Mouse (Mus musculus) thymus, postnatal 36 days (tissue): ENCODE measurements around the gene Ksr1.

Source experiments
- DNase-seq, 2 experiments: peaks; one replicate each; pipeline ENCODE4 v3.0.0; 2022; ENCODE audit warnings: mixed read lengths in 2 of 2

Gene Ksr1

GRCm38 (mm10) chr11:79122556-79122955 lies 23.7 kb downstream of the Ksr1 start:
- DNase-seq: no peak

DNA sequence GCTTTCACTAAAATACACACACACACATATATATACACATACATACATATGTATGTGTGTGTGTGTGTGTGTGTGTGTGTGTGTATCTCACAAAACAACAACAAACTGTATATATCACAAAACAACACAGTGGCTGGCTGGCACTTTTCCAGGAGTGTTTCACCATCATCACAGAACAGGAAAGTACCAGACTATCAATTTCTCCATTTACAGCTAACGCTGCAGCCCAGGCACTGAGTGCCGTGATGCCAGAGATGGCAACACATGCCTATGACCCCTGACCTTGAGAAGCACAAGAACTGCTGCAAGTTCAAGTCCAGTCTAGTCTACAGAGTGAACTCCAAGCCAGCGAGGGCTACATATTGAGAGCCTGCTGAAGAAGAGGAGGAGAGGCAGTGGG lies 26.1 kb downstream of the Ksr1 start:
- DNase-seq: no peak

DNA sequence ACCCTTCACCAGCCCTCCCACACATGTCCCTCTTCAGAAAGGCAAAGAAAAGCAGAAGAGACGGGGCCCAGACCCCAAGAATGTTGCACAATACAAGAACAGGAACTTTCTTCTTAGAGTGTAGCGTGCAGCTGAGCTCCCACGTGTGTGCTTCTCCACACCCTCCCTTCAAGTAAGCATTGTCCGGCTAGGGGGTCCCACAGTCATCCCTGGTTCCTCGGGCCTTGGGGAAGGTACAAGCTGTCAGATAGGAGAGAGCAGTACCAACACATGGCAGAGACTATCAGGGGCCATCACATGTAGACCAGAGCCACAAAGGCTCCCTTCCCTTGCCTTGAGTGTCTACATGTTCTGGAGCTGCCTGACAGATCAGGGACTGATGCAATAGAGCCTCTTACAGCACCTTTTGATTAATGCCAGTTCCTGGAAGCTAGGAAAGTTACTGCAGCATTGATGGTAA lies 27.3 kb downstream of the Ksr1 start:
- no peak for DNase-seq

GRCm38 (mm10) chr11:79116665-79117064 lies 29.5 kb downstream of the Ksr1 start:
- no peak for DNase-seq

DNA sequence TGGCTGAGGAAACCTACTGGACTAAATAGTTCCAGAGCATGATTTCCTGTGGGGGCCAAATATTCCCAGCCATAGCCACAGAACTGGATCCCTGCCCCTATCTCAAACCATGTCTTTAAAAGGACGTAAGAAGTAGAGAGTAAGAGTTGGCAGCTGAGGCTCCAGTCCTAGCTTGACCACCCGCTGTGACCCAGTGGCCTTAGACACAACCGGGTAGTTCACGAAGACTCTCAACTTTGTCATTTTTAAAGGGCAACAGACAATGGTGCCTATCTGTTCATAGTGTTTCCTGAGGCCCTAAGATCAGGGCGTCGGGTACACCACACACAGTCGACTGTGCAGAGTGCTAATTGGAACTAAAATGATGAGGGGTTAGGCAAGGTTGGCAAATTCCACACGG lies 30.5 kb downstream of the Ksr1 start:
- no peak for DNase-seq

DNA sequence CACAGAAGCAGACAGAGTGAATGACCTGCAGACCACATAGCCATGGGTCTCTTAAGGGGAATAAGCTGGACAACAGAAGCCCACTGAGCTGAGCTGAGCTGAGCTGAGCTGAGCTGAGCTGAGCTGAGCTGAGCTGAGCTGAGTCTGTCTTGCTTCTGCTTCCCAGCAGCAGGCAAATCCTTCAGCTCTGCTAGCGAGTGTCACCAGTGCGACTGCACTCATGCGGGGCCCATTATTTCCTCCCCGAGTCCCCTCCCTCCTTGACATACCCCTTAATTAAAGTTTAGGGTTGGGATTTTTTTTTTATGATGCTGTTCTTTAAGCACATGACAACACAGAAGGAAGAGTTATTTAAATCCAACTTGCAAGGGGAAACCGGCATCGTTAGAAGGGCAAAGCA lies 32.1 kb downstream of the Ksr1 start:
- no peak for DNase-seq

DNA sequence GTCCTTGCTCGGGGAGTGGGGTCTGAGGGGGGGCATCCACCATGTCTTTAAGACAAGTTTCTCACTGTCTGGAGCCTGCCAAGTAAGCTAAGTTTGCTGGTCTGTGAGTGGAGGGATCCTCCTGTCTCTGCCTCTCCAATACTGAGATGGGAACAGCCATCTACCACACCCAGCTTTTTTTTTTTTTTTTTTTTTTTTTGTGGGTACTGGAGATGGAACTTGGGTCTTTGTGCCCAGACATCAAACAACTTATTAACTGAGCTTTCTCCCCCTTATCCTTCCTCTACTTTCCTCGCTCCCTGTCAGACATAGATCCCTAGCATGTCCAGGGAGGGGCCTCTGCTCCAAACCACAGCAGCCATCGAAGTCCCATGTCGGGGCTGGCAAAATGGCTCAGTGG lies 32.8 kb downstream of the Ksr1 start:
- DNase-seq: no peak

GRCm38 (mm10) chr11:79112559-79113302 lies 33.5 kb downstream of the Ksr1 start:
- no peak for DNase-seq

DNA sequence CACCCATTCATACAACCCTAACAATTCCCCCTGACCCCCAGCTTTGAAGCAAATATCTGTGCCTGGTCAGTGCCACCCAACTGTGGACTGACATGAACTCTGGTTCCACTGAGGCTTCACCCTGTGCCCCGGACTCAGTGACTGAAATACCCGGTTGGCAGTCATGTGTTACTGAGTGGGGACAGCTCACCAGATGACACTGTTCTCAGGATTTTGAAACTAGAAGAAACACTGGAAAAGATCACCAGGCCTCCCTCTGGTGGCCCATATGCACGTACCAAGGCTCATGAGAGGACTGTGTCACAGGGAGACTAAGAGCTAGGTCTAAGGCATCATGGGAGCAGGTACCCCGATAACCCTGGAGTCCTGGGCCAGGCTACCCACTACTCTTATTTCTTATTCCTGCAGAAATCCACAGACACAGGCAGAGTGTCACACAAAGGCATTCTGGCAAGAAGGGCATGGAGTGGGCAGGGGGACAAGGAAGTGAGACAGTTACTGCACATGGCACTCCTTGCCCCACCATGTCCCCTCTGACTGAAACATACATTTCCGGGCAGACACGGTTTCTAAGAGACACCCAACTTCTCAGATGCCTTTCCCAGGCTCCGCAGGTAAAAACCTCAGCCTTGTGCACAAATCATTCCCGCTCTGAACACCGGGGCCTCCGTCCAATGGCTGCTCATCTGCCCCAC lies 34.2 kb downstream of the Ksr1 start:
- no peak for DNase-seq

- DNase-seq: no peak
These were observed 35.8 kb downstream of the Ksr1 start for GRCm38 (mm10) chr11:79110446-79110845.

DNA sequence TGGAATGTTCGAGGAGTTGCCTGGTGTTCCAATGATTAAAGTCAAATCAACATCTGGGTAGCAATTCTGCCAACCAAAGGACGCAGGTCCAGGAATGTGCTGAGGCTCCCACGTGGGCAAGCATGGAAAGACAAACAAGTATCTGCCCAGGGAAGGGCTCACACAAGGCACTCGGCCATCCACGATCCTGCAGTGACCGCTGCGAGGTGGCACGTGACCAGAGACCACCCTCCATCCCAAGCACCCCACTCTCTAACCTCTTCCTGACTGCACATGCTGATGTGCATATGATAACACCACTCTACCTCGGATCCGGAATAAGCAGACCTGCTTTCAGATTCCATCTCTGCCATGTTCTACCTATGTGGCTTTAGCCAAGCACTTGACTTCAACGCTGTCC lies 38.3 kb downstream of the Ksr1 start:
- no peak for DNase-seq

GRCm38 (mm10) chr11:79104998-79105397 lies 41.2 kb downstream of the Ksr1 start:
- no peak for DNase-seq

DNA sequence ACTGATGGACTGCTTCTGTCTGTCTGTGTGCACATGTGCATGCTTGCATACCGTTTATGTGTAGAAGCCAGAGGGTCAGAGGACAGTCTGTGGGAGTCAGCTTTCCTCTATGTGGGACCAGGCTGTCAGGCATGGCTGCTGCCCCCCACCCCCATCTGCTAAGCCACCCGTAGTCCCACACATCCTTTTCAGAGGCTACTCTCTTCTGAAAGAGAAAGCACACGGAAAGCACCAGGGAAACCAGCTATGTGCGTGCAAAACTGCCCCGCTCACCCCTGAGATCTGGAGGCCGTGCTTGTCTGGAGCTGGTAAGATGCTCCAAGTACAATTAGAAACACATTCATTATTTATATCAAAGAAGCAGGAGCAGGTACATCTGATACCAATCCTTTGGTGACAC lies 41.7 kb downstream of the Ksr1 start:
- DNase-seq: no peak

DNA sequence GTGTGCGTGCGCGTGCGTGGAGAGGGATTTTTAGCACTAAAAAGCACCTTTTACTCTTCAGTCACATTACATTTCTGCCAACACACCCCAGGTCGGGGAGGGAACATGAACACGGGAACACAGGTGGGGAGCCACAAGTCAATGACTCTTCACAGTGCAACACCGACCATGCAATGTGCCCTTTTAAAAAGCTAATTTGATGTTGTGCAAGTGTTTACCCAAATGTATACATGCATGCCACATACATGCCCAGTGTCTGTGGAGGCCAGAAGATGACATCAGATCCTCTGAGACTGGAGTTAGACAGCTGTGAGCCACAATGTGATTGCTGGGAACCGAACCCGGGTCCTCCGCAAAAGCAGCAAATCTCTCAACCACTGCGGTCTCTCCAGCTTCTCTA lies 42.1 kb downstream of the Ksr1 start:
- no peak for DNase-seq

- no peak for DNase-seq
These were observed 42.7 kb downstream of the Ksr1 start for GRCm38 (mm10) chr11:79103461-79103869.

DNA sequence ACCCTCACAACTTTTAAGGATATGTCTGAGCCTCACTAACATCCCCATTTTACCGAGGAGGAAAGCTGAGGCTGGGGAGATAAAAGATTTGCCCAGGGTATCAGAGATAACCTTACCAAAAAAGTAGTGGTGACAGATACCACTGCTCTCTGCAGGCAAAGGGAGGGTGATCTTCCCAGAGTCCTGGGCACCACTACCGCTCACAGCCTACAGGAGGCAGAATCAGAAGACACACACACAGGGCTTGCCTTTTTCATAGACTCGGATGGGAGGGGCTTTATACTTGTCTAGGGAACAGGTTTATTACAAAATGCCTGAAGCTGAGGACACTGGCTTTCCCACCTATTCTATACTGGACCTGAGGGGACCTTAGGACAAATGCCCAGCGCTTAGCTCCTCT lies 43.9 kb downstream of the Ksr1 start:
- DNase-seq: no peak

GRCm38 (mm10) chr11:79101568-79101967 lies 44.6 kb downstream of the Ksr1 start:
- DNase-seq: no peak

GRCm38 (mm10) chr11:79099032-79099431 lies 47.2 kb downstream of the Ksr1 start:
- DNase-seq: no peak

DNA sequence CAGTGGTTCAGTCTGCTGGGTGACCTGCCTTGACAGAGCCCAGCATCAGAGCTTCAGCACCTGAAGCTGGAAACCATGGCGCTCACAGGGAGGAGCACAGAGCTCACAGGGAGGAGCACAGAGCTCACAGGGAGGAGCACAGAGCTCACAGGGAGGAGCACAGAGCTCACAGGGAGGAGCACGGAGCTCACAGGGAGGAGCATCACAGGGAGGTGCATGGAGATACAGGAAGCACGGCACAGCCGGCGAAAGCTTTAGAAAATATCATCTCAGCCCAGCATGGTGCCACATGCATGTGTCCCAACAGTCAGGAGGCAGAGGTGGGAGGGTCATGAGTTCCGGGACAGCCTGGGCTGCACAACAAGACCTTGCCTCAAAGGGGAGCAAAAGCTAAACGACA lies 48.5 kb downstream of the Ksr1 start:
- no peak for DNase-seq

- DNase-seq: no peak
These were observed 49.5 kb downstream of the Ksr1 start for GRCm38 (mm10) chr11:79096673-79097072.

- no peak for DNase-seq
These were observed 50.5 kb downstream of the Ksr1 start for GRCm38 (mm10) chr11:79095713-79096112.

DNA sequence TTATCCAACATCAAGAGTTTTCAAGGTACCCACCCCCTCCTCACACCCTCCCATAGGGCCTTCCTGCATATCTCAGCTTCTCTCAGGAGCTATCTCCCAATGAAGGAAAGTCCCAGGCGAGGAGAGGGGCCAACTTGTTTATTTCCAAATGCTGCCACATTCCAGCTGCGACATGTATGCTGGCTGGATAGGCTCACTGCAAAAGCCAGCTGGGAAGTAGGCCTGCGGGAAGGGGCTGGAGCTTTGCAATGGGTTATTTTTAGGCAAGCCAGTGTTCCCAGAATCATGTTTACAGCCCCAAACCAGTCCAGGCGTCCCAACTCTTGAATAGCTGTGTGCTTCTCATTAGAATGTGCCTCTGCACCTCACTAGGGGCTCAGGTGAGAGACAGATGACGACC lies 51.5 kb downstream of the Ksr1 start:
- no peak for DNase-seq

- DNase-seq: no peak
These were observed 52.1 kb downstream of the Ksr1 start for GRCm38 (mm10) chr11:79093986-79094695.

- no peak for DNase-seq
These were observed 52.8 kb downstream of the Ksr1 start for GRCm38 (mm10) chr11:79093386-79093906.
